Mouse (Mus musculus) heart, embryonic 12.5 days (tissue): Measurements from ENCODE around the gene Sycp2l. TPM values are rescaled to one million over a fixed set of nuclear protein-coding genes. Genes with fewer than 3 reads are reported as not detected.

ENCODE experiments used
- ATAC-seq: fragments of 200-750 bp; cut with Nextera tagmentation; 2 replicates; pipeline ENCODE4 v1.8.0; 2017; ENCODE audit warnings: moderate TSS enrichment, moderate library complexity; ENCODE audit not compliant: insufficient number of reproducible peaks, low FRiP score
- H3K27ac ChIP-seq: fragments of 300-500 bp; sonication (generic); 2 replicates; pipeline ENCODE4 v1.5.1; 2016; ENCODE audit warnings: mild to moderate bottlenecking, moderate library complexity; ENCODE audit not compliant: poor library complexity, severe bottlenecking
- H3K27me3 ChIP-seq: fragments of 300-500 bp; sonication (generic); replicated peaks from 2 replicates; pipeline ENCODE4 v1.6.1; 2016; ENCODE audit warnings: mild to moderate bottlenecking, moderate library complexity
- H3K36me3 ChIP-seq: fragments of 300-500 bp; sonication (generic); 2 replicates; pipeline ENCODE4 v1.6.1; 2016; ENCODE audit warnings: mild to moderate bottlenecking, moderate library complexity
- H3K4me1 ChIP-seq: fragments of 300-500 bp; sonication (generic); replicated peaks from 2 replicates; pipeline ENCODE4 v1.6.1; 2016; ENCODE audit warnings: mild to moderate bottlenecking
- H3K4me2 ChIP-seq: fragments of 300-500 bp; sonication (generic); 2 replicates; pipeline ENCODE4 v1.6.1; 2016; ENCODE audit warnings: mild to moderate bottlenecking, moderate library complexity
- H3K4me3 ChIP-seq: fragments of 300-500 bp; sonication (generic); 2 replicates; pipeline ENCODE4 v1.5.1; 2016; ENCODE audit warnings: mild to moderate bottlenecking
- H3K9ac ChIP-seq: fragments of 300-500 bp; sonication (generic); 2 replicates; pipeline ENCODE4 v1.6.1; 2016; ENCODE audit warnings: mild to moderate bottlenecking, moderate library complexity
- H3K9me3 ChIP-seq: fragments of 300-500 bp; sonication (generic); replicated peaks from 2 replicates; pipeline ENCODE4 v1.6.1; 2016; ENCODE audit warnings: mild to moderate bottlenecking, moderate library complexity
- WGBS: fragments of 180-500 bp; shearing (Covaris S2); methylation state at CpG from one replicate; pipeline ENCODE4 v1.1.7; 2016; 5-methylcytosine and 5-hydroxymethylcytosine counted together
- polyA plus RNA-seq: library from polyadenylated mRNA; unstranded; fragments of >200 nt; fragmentation: Nextera tagmentation; extraction: Ambion mirVana; gene quantifications from 2 replicates; pipeline ENCODE4 v1.2.1, GENCODE M21; 2016

Sycp2l gene
- polyA plus RNA-seq, 1 experiment from 2014 or later: not detected

DNA sequence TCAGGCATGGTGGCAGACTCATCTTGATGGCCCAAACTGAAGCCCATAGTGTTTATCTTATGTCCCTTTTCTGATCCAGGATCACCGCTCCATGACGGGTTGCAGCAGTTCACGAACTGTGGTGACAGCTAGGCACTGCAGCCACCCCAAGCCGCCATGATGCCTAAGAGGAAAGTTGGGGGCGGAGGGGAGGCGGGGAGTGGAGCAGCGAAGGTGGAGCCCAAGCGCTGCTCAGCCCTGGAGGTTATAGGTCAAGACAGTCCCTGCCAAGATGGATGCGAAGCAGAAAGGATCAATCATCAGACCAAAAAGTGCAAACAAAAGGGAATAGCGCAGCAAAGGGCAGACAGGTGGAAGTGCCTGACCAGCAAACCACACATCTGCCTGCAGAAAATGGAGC is 22.8 kb upstream of the Sycp2l start:
- WGBS: 29% methylated on average over 10 of the region's 10 CpGs
- ATAC-seq: no peak

GRCm38 (mm10) chr13:41094160-41094559 is 19.9 kb upstream of the Sycp2l start:
- peaks cover 6% of the 10 kb centered on the region; the same call in 1 of the 2 replicates for H3K4me1 ChIP-seq
- ATAC-seq: no peak
- no peak overlapping the region for H3K9ac ChIP-seq
- no peaks in the 10 kb centered on the region for H3K36me3 ChIP-seq
- 84% methylated on average over 10 of the region's 10 CpGs for WGBS
- H3K4me2 ChIP-seq: no peak overlapping the region
- H3K27me3 ChIP-seq: peaks cover 12% of the 10 kb centered on the region
- H3K4me3 ChIP-seq: no peak overlapping the region
- no peaks in the 10 kb centered on the region for H3K9me3 ChIP-seq
- no peak overlapping the region for H3K27ac ChIP-seq

More for the DNA sequence above, 22.8 kb upstream of the Sycp2l start:
- Histone ChIP-seq H3K4me2 (peak overlapping the region; percentile 26; the same call in 1 of the 2 replicates), H3K4me1 (no peaks in the 10 kb centered on the region), H3K27ac (no peak overlapping the region), H3K9ac (no peak overlapping the region), H3K9me3 (no peaks in the 10 kb centered on the region), H3K27me3 (peaks cover 12% of the 10 kb centered on the region), H3K4me3 (no peak overlapping the region), H3K36me3 (no peaks in the 10 kb centered on the region)

DNA sequence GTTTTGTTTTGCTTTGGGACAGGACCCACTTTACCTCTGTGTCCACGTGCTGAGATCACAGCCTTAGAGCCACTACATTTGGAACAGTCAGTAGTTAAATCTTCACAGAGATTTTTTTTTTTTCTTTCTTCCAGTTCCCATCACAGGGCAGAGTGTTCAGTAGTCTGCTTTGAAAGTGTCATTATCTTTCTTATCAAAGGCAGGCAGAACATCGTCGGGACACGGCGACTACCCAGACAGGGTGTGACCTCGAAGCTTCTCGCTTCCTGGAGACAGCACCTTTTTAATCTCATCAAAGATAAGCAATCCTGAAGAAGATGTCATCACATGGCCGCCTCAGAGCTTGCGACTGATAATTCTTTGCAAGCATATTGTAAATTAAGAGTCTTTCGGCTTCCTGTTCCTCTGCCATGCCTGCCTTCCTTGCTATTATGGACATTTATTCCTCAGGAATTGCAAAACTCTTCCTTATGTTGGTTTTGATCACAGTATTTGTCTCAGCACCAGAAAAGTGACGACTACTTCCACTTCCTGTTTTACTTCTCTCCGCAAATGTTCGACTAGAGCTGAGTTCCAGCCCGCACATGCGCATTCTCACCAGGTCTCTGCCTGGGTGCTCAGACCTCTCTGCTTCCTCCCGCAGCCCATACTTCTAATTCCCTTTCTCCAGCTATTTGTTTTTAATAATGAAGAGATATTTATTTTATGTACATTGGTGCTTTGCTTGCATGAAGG is 16.6 kb upstream of the Sycp2l start:
- H3K4me2 ChIP-seq: peak overlapping the region; percentile 46
- WGBS: 28% methylated on average over 16 of the region's 16 CpGs
- ATAC-seq: no peak
- H3K27ac ChIP-seq: no peak overlapping the region
- peak overlapping the region; percentile 12; the same call in 1 of the 2 replicates for H3K4me3 ChIP-seq
- H3K27me3 ChIP-seq: no peaks in the 10 kb centered on the region
- H3K4me1 ChIP-seq: peaks cover 6% of the 10 kb centered on the region; the same call in 1 of the 2 replicates
- H3K36me3 ChIP-seq: no peaks in the 10 kb centered on the region
- H3K9me3 ChIP-seq: peaks cover 9% of the 10 kb centered on the region; the same call in 1 of the 2 replicates
- H3K9ac ChIP-seq: no peak overlapping the region

DNA sequence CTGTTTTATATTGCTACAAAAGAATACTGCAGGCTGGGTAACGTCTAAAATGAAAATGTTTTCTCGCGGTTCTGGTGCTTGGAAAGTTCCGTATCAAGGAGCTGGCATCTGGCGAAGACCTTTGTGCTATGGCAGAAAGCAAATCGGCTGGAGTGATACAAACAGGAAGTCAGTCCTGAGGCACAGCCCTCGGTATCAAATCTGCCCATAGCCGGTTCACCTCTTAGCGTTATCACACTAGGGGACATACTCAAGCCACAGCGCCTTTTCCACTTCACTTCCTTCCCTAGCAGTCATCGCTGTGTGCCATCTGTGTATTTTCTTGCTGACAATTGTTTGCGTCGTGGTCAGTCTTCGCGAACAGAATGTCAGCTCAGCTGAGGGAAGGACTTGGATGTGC is 15.8 kb upstream of the Sycp2l start:
- no peak for ATAC-seq
- H3K4me1 ChIP-seq: peaks cover 6% of the 10 kb centered on the region; the same call in 1 of the 2 replicates
- H3K4me3 ChIP-seq: no peak overlapping the region; the same call in 1 of the 2 replicates
- H3K36me3 ChIP-seq: no peaks in the 10 kb centered on the region
- H3K27me3 ChIP-seq: no peaks in the 10 kb centered on the region
- peak overlapping the region; percentile 30 for H3K4me2 ChIP-seq
- H3K9ac ChIP-seq: no peak overlapping the region
- 41% methylated on average over 15 of the region's 15 CpGs for WGBS
- H3K27ac ChIP-seq: peak overlapping the region; percentile 29; the same call in 1 of the 2 replicates
- peaks cover 9% of the 10 kb centered on the region; the same call in 1 of the 2 replicates for H3K9me3 ChIP-seq

DNA sequence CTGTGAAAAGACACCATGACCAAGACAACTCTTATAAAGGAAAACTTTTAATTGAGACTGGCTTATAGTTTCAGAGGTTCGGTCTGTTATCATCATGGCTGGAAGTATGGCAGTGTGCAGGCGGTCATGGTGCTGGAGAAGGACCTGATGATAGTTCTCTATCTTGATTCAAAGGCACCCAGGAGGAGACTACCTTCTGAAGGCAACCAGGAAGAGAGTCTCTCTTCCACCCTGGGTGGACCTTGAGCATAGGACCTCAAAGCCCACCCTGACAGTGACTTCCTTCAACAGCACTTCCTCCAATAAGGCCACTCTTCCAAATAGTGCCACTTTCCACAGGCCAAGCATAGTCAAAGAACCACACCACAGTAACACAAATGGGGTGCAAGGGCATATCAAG is 14.1 kb upstream of the Sycp2l start:
- Histone ChIP-seq H3K4me3 (no peak overlapping the region), H3K9ac (no peak overlapping the region), H3K9me3 (peaks cover 9% of the 10 kb centered on the region; the same call in 1 of the 2 replicates), H3K4me2 (no peak overlapping the region), H3K27ac (no peak overlapping the region), H3K4me1 (peaks cover 6% of the 10 kb centered on the region; the same call in 1 of the 2 replicates), H3K27me3 (no peaks in the 10 kb centered on the region), H3K36me3 (no peaks in the 10 kb centered on the region)
- 90% methylated on average over 2 of the region's 2 CpGs for WGBS
- ATAC-seq: no peak

- 0 out of 2 replicates have a peak overlapping the region, but pooled peaks have one; percentile 5 for H3K27ac ChIP-seq
- peaks cover 9% of the 10 kb centered on the region; the same call in 1 of the 2 replicates for H3K9me3 ChIP-seq
- H3K27me3 ChIP-seq: no peaks in the 10 kb centered on the region
- H3K9ac ChIP-seq: no peak overlapping the region
- H3K4me2 ChIP-seq: no peak overlapping the region
- no peaks in the 10 kb centered on the region for H3K36me3 ChIP-seq
- H3K4me1 ChIP-seq: no peaks in the 10 kb centered on the region
- WGBS: 70% methylated on average over 12 of the region's 12 CpGs
- H3K4me3 ChIP-seq: no peak overlapping the region
- ATAC-seq: peak; percentile 91
These were observed 10.1 kb upstream of the Sycp2l start for GRCm38 (mm10) chr13:41103841-41104525.

- WGBS: 93% methylated on average over 13 of the region's 13 CpGs
- H3K9me3 ChIP-seq: 0 out of 2 replicates have a peak, but pooled peaks cover under 1% of the 10 kb centered on the region
- ATAC-seq: no peak
- H3K4me1 ChIP-seq: no peaks in the 10 kb centered on the region
- H3K36me3 ChIP-seq: no peaks in the 10 kb centered on the region
- peaks cover 11% of the 10 kb centered on the region for H3K27me3 ChIP-seq
- no peak overlapping the region for H3K9ac ChIP-seq
- H3K27ac ChIP-seq: no peak overlapping the region
- H3K4me3 ChIP-seq: no peak overlapping the region
- no peak overlapping the region for H3K4me2 ChIP-seq
These were observed 8.6 kb upstream of the Sycp2l start for GRCm38 (mm10) chr13:41105541-41105940.

- no peak for ATAC-seq
- peaks cover 50% of the 10 kb centered on the region for H3K27me3 ChIP-seq
- H3K4me3 ChIP-seq: no peak within 1 kb of the TSS
- H3K9me3 ChIP-seq: no peaks in the 10 kb centered on the region
- no peak within 1 kb of the TSS for H3K27ac ChIP-seq
- WGBS: 79% methylated on average over 2 of the region's 3 CpGs
- H3K4me1 ChIP-seq: no peaks in the 10 kb centered on the region
- H3K9ac ChIP-seq: no peak within 1 kb of the TSS
- no peak within 1 kb of the TSS for H3K4me2 ChIP-seq
- H3K36me3 ChIP-seq: no peaks in the 10 kb centered on the region
These were observed 3.2 kb upstream of the Sycp2l start, which contains the start of gene Gcm2 for GRCm38 (mm10) chr13:41110935-41111334. Gene Gcm2 (minus strand): TSS chr13:41111035.

DNA sequence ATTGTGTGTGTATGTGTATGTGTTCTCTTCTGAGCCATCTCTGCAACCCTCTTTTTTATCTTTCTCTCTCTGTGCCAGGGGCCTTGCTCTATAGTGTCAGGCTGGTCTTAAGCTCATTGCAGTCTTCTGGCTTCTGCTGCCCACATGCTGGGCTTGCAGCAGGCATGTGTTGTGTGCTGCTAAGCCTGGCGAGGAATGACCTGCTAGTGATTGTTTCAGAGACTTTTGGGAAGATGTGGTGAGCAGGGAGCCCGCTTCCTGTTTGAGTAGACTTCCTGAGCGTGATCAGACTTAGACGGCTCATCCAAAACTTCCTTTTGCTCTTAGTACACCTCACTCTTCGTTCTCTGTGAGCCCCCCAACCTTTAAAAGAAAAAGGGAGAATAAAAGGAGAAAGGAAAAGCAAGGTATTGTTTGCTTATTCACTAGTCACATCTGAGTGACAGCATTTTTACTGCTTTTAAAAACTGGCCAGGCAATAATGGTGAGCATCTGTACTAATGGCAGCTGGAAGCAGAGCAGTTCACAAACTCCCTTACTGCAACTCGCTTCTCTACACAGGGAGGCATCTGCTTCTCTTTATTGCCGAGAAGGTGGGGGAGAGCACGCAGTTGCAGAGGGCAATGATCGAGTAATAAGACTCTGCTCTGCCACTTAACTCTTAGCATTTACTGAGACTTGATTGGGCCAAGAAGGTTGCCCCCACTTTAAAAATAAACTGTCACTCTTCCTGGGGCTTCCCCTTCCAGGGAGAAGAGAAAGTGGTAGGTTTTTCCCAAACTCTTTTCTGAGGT is 5.2 kb downstream of the Sycp2l start:
- Histone ChIP-seq H3K36me3 (no peaks in the 10 kb centered on the region), H3K4me1 (0 out of 2 replicates have a peak, but pooled peaks cover 2% of the 10 kb centered on the region), H3K9ac (no peak overlapping the region), H3K27me3 (peaks cover 14% of the 10 kb centered on the region), H3K9me3 (no peaks in the 10 kb centered on the region), H3K27ac (no peak overlapping the region), H3K4me2 (no peak overlapping the region), H3K4me3 (no peak overlapping the region)
- no peak for ATAC-seq
- 38% methylated on average over 9 of the region's 9 CpGs for WGBS

DNA sequence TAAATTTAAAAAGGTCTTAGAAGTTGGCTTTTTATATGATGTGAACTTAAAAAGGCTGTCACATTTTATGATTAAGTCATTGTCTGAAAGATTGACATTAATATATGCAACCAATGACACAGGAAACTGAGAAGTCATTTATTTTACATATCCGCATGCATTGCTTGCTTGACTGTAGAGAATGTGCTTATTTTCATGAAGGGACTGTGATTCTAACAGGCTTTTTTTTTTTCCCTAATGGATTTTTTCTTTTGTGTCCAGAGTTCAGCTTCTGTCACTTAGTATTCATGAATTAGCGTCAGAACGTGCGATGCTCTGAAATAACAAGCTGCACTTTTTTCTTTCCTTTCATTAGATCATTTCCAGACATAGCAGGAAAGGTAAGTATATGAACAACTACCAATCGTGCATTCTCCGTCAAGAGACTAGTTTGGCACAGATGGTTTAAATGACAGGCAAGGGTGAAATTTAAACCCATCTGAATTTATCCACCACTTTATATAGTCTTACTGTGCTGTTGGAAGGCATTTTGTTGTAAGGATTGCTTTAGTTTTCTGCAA is 9.6 kb downstream of the Sycp2l start:
- WGBS: 86% methylated on average over 6 of the region's 6 CpGs
- no peak overlapping the region for H3K9ac ChIP-seq
- H3K36me3 ChIP-seq: no peaks in the 10 kb centered on the region
- no peaks in the 10 kb centered on the region for H3K9me3 ChIP-seq
- H3K4me1 ChIP-seq: 0 out of 2 replicates have a peak, but pooled peaks cover 2% of the 10 kb centered on the region
- H3K4me2 ChIP-seq: no peak overlapping the region
- no peak overlapping the region for H3K4me3 ChIP-seq
- no peak overlapping the region for H3K27ac ChIP-seq
- no peak for ATAC-seq
- no peaks in the 10 kb centered on the region for H3K27me3 ChIP-seq
